Mouse (Mus musculus): Measurements from ENCODE around the gene Spata48. TPM values are rescaled to one million over a fixed set of nuclear protein-coding genes. Genes with fewer than 3 reads are reported as not detected.

The Spata48 gene
- polyA plus RNA-seq, 1 experiment from 2014 or later: 1.1 TPM

- Histone ChIP-seq H3K36me3 (replicated peaks; ENCODE audit: control insufficient read depth, insufficient read depth) (no peaks in the 10 kb centered on the region), H3K9me3 (ENCODE audit: control insufficient read depth, low read length) (no peaks in the 10 kb centered on the region), H3K4me1 (replicated peaks; ENCODE audit: control insufficient read depth, insufficient read depth, low read length) (no peaks in the 10 kb centered on the region), H3K4me3 (replicated peaks; ENCODE audit: low read length) (no peak overlapping the region), H3K27me3 (ENCODE audit: control insufficient read depth, insufficient read depth, low read length) (no peaks in the 10 kb centered on the region), H3K9ac (no peak overlapping the region), H3K4me2 (replicated peaks) (no peak overlapping the region; the same call in 1 of the 2 replicates), H3K27ac (no peak overlapping the region)
- ATAC-seq (ENCODE audit: low FRiP score): no peak
- peak; percentile 57 for DNase-seq (ENCODE audit: low spot score)
- 21% methylated on average over 10 of the region's 10 CpGs for WGBS
Measured at GRCm38 (mm10) chr11:11499944-11500343, 38.0 kb downstream of the Spata48 start.

- ATAC-seq (ENCODE audit: low FRiP score) (no peak), DNase-seq (ENCODE audit: low spot score) (no peak)
- no peaks in the 10 kb centered on the region for H3K9me3 ChIP-seq (ENCODE audit: control insufficient read depth, low read length)
- no peak overlapping the region for H3K4me2 ChIP-seq (replicated peaks)
- H3K9ac ChIP-seq: no peak overlapping the region
- no peak overlapping the region for H3K4me3 ChIP-seq (replicated peaks; ENCODE audit: low read length)
- no peaks in the 10 kb centered on the region for H3K4me1 ChIP-seq (replicated peaks; ENCODE audit: control insufficient read depth, insufficient read depth, low read length)
- H3K36me3 ChIP-seq (replicated peaks; ENCODE audit: control insufficient read depth, insufficient read depth): no peaks in the 10 kb centered on the region
- no peak overlapping the region for H3K27ac ChIP-seq
- H3K27me3 ChIP-seq (ENCODE audit: control insufficient read depth, insufficient read depth, low read length): no peaks in the 10 kb centered on the region
- 89% methylated on average over 2 of the region's 2 CpGs for WGBS
Measured at GRCm38 (mm10) chr11:11506187-11506586, 44.3 kb downstream of the Spata48 start.

GRCm38 (mm10) chr11:11509413-11509812 lies 47.5 kb downstream of the Spata48 start:
- H3K4me3 ChIP-seq (replicated peaks; ENCODE audit: low read length): no peak overlapping the region

GRCm38 (mm10) chr11:11512056-11512455 lies 50.2 kb downstream of the Spata48 start:
- DNase-seq (ENCODE audit: low spot score) (no peak), ATAC-seq (ENCODE audit: low FRiP score) (no peak)
- Histone ChIP-seq H3K36me3 (replicated peaks; ENCODE audit: control insufficient read depth, insufficient read depth) (no peaks in the 10 kb centered on the region), H3K9ac (no peak overlapping the region), H3K27me3 (ENCODE audit: control insufficient read depth, insufficient read depth, low read length) (no peaks in the 10 kb centered on the region), H3K9me3 (ENCODE audit: control insufficient read depth, low read length) (no peaks in the 10 kb centered on the region), H3K4me1 (replicated peaks; ENCODE audit: control insufficient read depth, insufficient read depth, low read length) (no peaks in the 10 kb centered on the region), H3K4me3 (replicated peaks; ENCODE audit: low read length) (no peak overlapping the region), H3K27ac (no peak overlapping the region), H3K4me2 (replicated peaks) (no peak overlapping the region)
- WGBS: 35% methylated on average over 2 of the region's 2 CpGs

More at GRCm38 (mm10) chr11:11509413-11509812, 47.5 kb downstream of the Spata48 start:
- Histone ChIP-seq H3K9me3 (ENCODE audit: control insufficient read depth, low read length) (no peaks in the 10 kb centered on the region), H3K4me1 (replicated peaks; ENCODE audit: control insufficient read depth, insufficient read depth, low read length) (no peaks in the 10 kb centered on the region), H3K27me3 (ENCODE audit: control insufficient read depth, insufficient read depth, low read length) (no peaks in the 10 kb centered on the region), H3K36me3 (replicated peaks; ENCODE audit: control insufficient read depth, insufficient read depth) (no peaks in the 10 kb centered on the region), H3K27ac (no peak overlapping the region), H3K4me2 (replicated peaks) (no peak overlapping the region), H3K9ac (no peak overlapping the region)
- no peak for ATAC-seq (ENCODE audit: low FRiP score)
- DNase-seq (ENCODE audit: low spot score): no peak
- WGBS: 72% methylated on average over 2 of the region's 2 CpGs

GRCm38 (mm10) chr11:11513008-11513799 lies 51.3 kb downstream of the Spata48 start:
- no peak for DNase-seq (ENCODE audit: low spot score)
- 83% methylated on average over 2 of the region's 2 CpGs for WGBS
- H3K27ac ChIP-seq: no peak overlapping the region
- no peak overlapping the region for H3K4me3 ChIP-seq (replicated peaks; ENCODE audit: low read length)
- no peaks in the 10 kb centered on the region for H3K36me3 ChIP-seq (replicated peaks; ENCODE audit: control insufficient read depth, insufficient read depth)
- no peaks in the 10 kb centered on the region for H3K4me1 ChIP-seq (replicated peaks; ENCODE audit: control insufficient read depth, insufficient read depth, low read length)
- no peaks in the 10 kb centered on the region for H3K9me3 ChIP-seq (ENCODE audit: control insufficient read depth, low read length)
- no peaks in the 10 kb centered on the region for H3K27me3 ChIP-seq (ENCODE audit: control insufficient read depth, insufficient read depth, low read length)
- ATAC-seq (ENCODE audit: low FRiP score): no peak
- no peak overlapping the region for H3K4me2 ChIP-seq (replicated peaks)
- no peak overlapping the region for H3K9ac ChIP-seq

- no peaks in the 10 kb centered on the region for H3K27me3 ChIP-seq (ENCODE audit: control insufficient read depth, insufficient read depth, low read length)
- no peaks in the 10 kb centered on the region for H3K9me3 ChIP-seq (ENCODE audit: control insufficient read depth, low read length)
- no peak overlapping the region for H3K27ac ChIP-seq
- H3K36me3 ChIP-seq (replicated peaks; ENCODE audit: control insufficient read depth, insufficient read depth): no peaks in the 10 kb centered on the region
- H3K4me1 ChIP-seq (replicated peaks; ENCODE audit: control insufficient read depth, insufficient read depth, low read length): no peaks in the 10 kb centered on the region
- DNase-seq (ENCODE audit: low spot score): no peak
- ATAC-seq (ENCODE audit: low FRiP score): no peak
- H3K4me2 ChIP-seq (replicated peaks): no peak overlapping the region
- H3K4me3 ChIP-seq (replicated peaks; ENCODE audit: low read length): no peak overlapping the region
- H3K9ac ChIP-seq: no peak overlapping the region
- WGBS: 97% methylated on average over 4 of the region's 4 CpGs
Measured at GRCm38 (mm10) chr11:11514920-11515319, 53.0 kb downstream of the Spata48 start.

- 94% methylated on average over 1 of the region's 1 CpGs for WGBS
- Histone ChIP-seq H3K27me3 (ENCODE audit: control insufficient read depth, insufficient read depth, low read length) (no peaks in the 10 kb centered on the region), H3K9me3 (ENCODE audit: control insufficient read depth, low read length) (no peaks in the 10 kb centered on the region), H3K4me1 (replicated peaks; ENCODE audit: control insufficient read depth, insufficient read depth, low read length) (no peaks in the 10 kb centered on the region), H3K27ac (no peak overlapping the region), H3K4me2 (replicated peaks) (no peak overlapping the region), H3K9ac (no peak overlapping the region), H3K4me3 (replicated peaks; ENCODE audit: low read length) (no peak overlapping the region), H3K36me3 (replicated peaks; ENCODE audit: control insufficient read depth, insufficient read depth) (no peaks in the 10 kb centered on the region)
- DNase-seq (ENCODE audit: low spot score) (no peak), ATAC-seq (ENCODE audit: low FRiP score) (no peak)
Measured at GRCm38 (mm10) chr11:11517781-11518435, 56.0 kb downstream of the Spata48 start.

GRCm38 (mm10) chr11:11519255-11520243 lies 57.7 kb downstream of the Spata48 start:
- no peak for DNase-seq (ENCODE audit: low spot score)

More at GRCm38 (mm10) chr11:11519255-11520243, 57.7 kb downstream of the Spata48 start:
- H3K9me3 ChIP-seq (ENCODE audit: control insufficient read depth, low read length): no peaks in the 10 kb centered on the region
- no peaks in the 10 kb centered on the region for H3K27me3 ChIP-seq (ENCODE audit: control insufficient read depth, insufficient read depth, low read length)
- ATAC-seq (ENCODE audit: low FRiP score): no peak
- H3K4me3 ChIP-seq (replicated peaks; ENCODE audit: low read length): no peak overlapping the region
- no peak overlapping the region for H3K4me2 ChIP-seq (replicated peaks)
- H3K9ac ChIP-seq: no peak overlapping the region
- no peaks in the 10 kb centered on the region for H3K4me1 ChIP-seq (replicated peaks; ENCODE audit: control insufficient read depth, insufficient read depth, low read length)
- no peaks in the 10 kb centered on the region for H3K36me3 ChIP-seq (replicated peaks; ENCODE audit: control insufficient read depth, insufficient read depth)
- 88% methylated on average over 10 of the region's 10 CpGs for WGBS
- no peak overlapping the region for H3K27ac ChIP-seq

Measured in hindbrain, embryonic 14.5 days (tissue).